Mouse (Mus musculus): ENCODE data around the gene Sgca. TPM values are rescaled to one million over a fixed set of nuclear protein-coding genes. Genes with fewer than 3 reads are reported as not detected.
A peak's percentile ranks its signal among the peaks of the same experiment; 100 is the strongest.

The Sgca gene
- polyA plus RNA-seq, 1 experiment from 2014 or later: 22.1 TPM

GRCm38 (mm10) chr11:94941121-94941520, 35.0 kb downstream of the Sgca start:
- peak overlapping the region; percentile 80 for H3K27ac ChIP-seq
- 35% methylated on average over 9 of the region's 9 CpGs for WGBS

DNA sequence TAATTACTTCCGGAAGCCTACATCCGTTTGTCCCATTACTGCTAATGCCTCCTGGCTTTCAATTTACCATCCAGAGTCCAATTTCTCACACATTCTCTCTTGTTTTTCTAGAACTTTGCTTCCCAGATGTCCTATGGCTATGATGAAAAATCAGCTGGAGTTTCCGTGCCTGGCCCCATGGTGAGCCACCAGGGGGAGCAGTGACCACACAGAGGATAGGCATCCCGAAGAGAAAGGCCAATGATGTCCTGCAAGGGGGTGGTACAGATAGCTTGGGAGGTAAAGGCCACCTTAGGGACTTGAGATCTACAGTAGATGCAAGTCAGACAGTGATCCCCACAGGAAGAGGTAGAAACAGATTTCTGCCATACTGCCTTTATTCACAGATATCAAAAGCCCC, 36.8 kb downstream of the Sgca start:
- Histone ChIP-seq H3K4me3 (peak overlapping the region; percentile 57), H3K4me1 (replicated peaks) (peaks cover 36% of the 10 kb centered on the region), H3K27me3 (peaks cover 68% of the 10 kb centered on the region), H3K27ac (peak overlapping the region; percentile 80), H3K4me2 (peak overlapping the region; percentile 81), H3K9ac (peak overlapping the region; percentile 33), H3K9me3 (replicated peaks) (no peaks in the 10 kb centered on the region), H3K36me3 (no peaks in the 10 kb centered on the region)
- WGBS: 13% methylated on average over 4 of the region's 4 CpGs
- no peak for ATAC-seq (replicated peaks; ENCODE audit: insufficient number of reproducible peaks, insufficient read depth, low FRiP score, low read depth)

More at GRCm38 (mm10) chr11:94941121-94941520, 35.0 kb downstream of the Sgca start:
- Histone ChIP-seq H3K4me1 (replicated peaks) (peaks cover 33% of the 10 kb centered on the region), H3K9ac (no peak overlapping the region), H3K4me3 (no peak overlapping the region), H3K36me3 (no peaks in the 10 kb centered on the region), H3K4me2 (peak overlapping the region; percentile 14; the same call in 1 of the 2 replicates), H3K9me3 (replicated peaks) (no peaks in the 10 kb centered on the region), H3K27me3 (peaks cover 58% of the 10 kb centered on the region)
- ATAC-seq (replicated peaks; ENCODE audit: insufficient number of reproducible peaks, insufficient read depth, low FRiP score, low read depth): no peak

- peaks cover 70% of the 10 kb centered on the region for H3K27me3 ChIP-seq
- peaks cover 44% of the 10 kb centered on the region for H3K4me1 ChIP-seq (replicated peaks)
- H3K4me2 ChIP-seq: peak overlapping the region; percentile 81
- H3K4me3 ChIP-seq: peak overlapping the region; percentile 57
- no peaks in the 10 kb centered on the region for H3K36me3 ChIP-seq
- H3K9me3 ChIP-seq (replicated peaks): no peaks in the 10 kb centered on the region
- no peak for ATAC-seq (replicated peaks; ENCODE audit: insufficient number of reproducible peaks, insufficient read depth, low FRiP score, low read depth)
- WGBS: 23% methylated on average over 9 of the region's 9 CpGs
- H3K27ac ChIP-seq: peak overlapping the region; percentile 80
- 0 out of 2 replicates have a peak overlapping the region, but pooled peaks have one; percentile 58 for H3K9ac ChIP-seq
These were observed 37.8 kb downstream of the Sgca start for GRCm38 (mm10) chr11:94938296-94938695.

- peak overlapping the region; percentile 80 for H3K27ac ChIP-seq
- H3K36me3 ChIP-seq: no peaks in the 10 kb centered on the region
- WGBS: 4% methylated on average over 15 of the region's 15 CpGs
- no peak for ATAC-seq (replicated peaks; ENCODE audit: insufficient number of reproducible peaks, insufficient read depth, low FRiP score, low read depth)
- H3K27me3 ChIP-seq: peaks cover 73% of the 10 kb centered on the region
- peak overlapping the region; percentile 81 for H3K4me2 ChIP-seq
- H3K9me3 ChIP-seq (replicated peaks): no peaks in the 10 kb centered on the region
- peak overlapping the region; percentile 57 for H3K4me3 ChIP-seq
- H3K4me1 ChIP-seq (replicated peaks): peaks cover 42% of the 10 kb centered on the region
- H3K9ac ChIP-seq: peak overlapping the region; percentile 58
These were observed 38.3 kb downstream of the Sgca start for GRCm38 (mm10) chr11:94937787-94938186.

DNA sequence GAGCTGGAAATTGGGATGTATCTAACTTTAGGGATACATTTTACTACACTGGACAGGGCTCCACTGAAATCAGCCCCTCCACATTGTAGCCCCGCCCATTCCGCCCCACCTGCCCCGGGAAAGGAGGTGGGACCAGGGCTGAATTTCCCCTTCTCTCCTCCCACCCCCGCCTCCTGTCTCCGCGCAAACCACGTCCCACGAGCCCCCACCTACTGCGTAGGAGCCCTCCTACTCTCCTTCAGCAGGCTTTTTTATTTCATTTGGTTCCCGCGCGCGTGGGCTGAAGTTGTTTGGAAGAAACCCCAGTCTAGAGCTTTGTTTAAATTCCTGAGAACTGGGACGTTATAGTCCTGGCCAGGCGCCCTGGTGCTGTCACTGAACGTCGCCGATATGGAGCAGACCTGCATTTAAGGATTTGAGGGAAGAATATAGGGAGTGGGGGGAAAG, 38.8 kb downstream of the Sgca start:
- peak overlapping the region; percentile 80 for H3K27ac ChIP-seq
- 1% methylated on average over 18 of the region's 18 CpGs for WGBS
- peaks cover 38% of the 10 kb centered on the region for H3K4me1 ChIP-seq (replicated peaks)
- H3K36me3 ChIP-seq: no peaks in the 10 kb centered on the region
- peak; percentile 29; the same call in 1 of the 2 replicates for ATAC-seq (replicated peaks; ENCODE audit: insufficient number of reproducible peaks, insufficient read depth, low FRiP score, low read depth)
- H3K9ac ChIP-seq: peak overlapping the region; percentile 58
- peak overlapping the region; percentile 81 for H3K4me2 ChIP-seq
- no peaks in the 10 kb centered on the region for H3K9me3 ChIP-seq (replicated peaks)
- H3K27me3 ChIP-seq: peaks cover 68% of the 10 kb centered on the region
- H3K4me3 ChIP-seq: peak overlapping the region; percentile 57

- Histone ChIP-seq H3K27me3 (peaks cover 65% of the 10 kb centered on the region), H3K9ac (peak overlapping the region; percentile 60), H3K4me3 (peak overlapping the region; percentile 57), H3K9me3 (replicated peaks) (no peaks in the 10 kb centered on the region), H3K4me1 (replicated peaks) (peaks cover 38% of the 10 kb centered on the region), H3K4me2 (peak overlapping the region; percentile 81), H3K36me3 (no peaks in the 10 kb centered on the region), H3K27ac (peak overlapping the region; percentile 80)
- peak; percentile 51 for ATAC-seq (replicated peaks; ENCODE audit: insufficient number of reproducible peaks, insufficient read depth, low FRiP score, low read depth)
- 0% methylated on average over 14 of the region's 17 CpGs for WGBS
These were observed 39.3 kb downstream of the Sgca start for GRCm38 (mm10) chr11:94936851-94937295.

GRCm38 (mm10) chr11:94936045-94936444, 40.1 kb downstream of the Sgca start, which contains the start of gene Col1a1:
Gene Col1a1 (plus strand): TSS chr11:94936224.
- ATAC-seq (replicated peaks; ENCODE audit: insufficient number of reproducible peaks, insufficient read depth, low FRiP score, low read depth): peak; percentile 33; the same call in 1 of the 2 replicates
- Histone ChIP-seq H3K9ac (peak within 1 kb of the TSS; percentile 60), H3K4me2 (peak within 1 kb of the TSS; percentile 81), H3K27me3 (peaks cover 60% of the 10 kb centered on the region), H3K27ac (peak within 1 kb of the TSS; percentile 80), H3K36me3 (no peaks in the 10 kb centered on the region), H3K9me3 (replicated peaks) (no peaks in the 10 kb centered on the region), H3K4me3 (peak within 1 kb of the TSS; percentile 57), H3K4me1 (replicated peaks) (peaks cover 38% of the 10 kb centered on the region)
- 18% methylated on average over 19 of the region's 19 CpGs for WGBS

DNA sequence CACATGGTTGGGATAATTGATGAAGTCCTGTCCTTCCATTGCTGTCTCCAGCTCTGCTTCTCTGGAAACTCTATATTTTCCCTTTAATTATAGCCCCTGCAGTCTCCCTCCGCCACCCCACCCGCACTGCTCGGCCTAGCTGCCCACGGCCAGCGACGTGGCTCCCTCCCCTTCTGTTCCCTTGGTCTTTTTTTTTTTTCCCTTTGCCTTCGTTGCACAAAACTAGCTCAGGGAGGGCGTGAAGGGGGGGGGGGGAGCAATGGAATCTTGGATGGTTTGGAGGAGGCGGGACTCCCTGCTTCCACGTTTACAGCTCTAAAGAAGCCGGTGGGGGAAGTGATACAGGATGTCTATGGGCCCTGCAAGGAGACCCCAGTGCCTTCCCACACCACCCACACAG, 41.6 kb downstream of the Sgca start:
- no peaks in the 10 kb centered on the region for H3K36me3 ChIP-seq
- no peak overlapping the region for H3K9ac ChIP-seq
- peaks cover 51% of the 10 kb centered on the region for H3K4me1 ChIP-seq (replicated peaks)
- no peaks in the 10 kb centered on the region for H3K9me3 ChIP-seq (replicated peaks)
- peaks cover 48% of the 10 kb centered on the region for H3K27me3 ChIP-seq
- H3K4me2 ChIP-seq: peak overlapping the region; percentile 23; the same call in 1 of the 2 replicates
- H3K27ac ChIP-seq: peak overlapping the region; percentile 66
- no peak for ATAC-seq (replicated peaks; ENCODE audit: insufficient number of reproducible peaks, insufficient read depth, low FRiP score, low read depth)
- no peak overlapping the region; the same call in 1 of the 2 replicates for H3K4me3 ChIP-seq
- 36% methylated on average over 11 of the region's 11 CpGs for WGBS

- H3K36me3 ChIP-seq: no peaks in the 10 kb centered on the region
- peaks cover 56% of the 10 kb centered on the region for H3K4me1 ChIP-seq (replicated peaks)
- H3K4me3 ChIP-seq: no peak overlapping the region
- peak overlapping the region; percentile 66 for H3K27ac ChIP-seq
- ATAC-seq (replicated peaks; ENCODE audit: insufficient number of reproducible peaks, insufficient read depth, low FRiP score, low read depth): no peak
- H3K9ac ChIP-seq: no peak overlapping the region
- H3K27me3 ChIP-seq: peaks cover 41% of the 10 kb centered on the region
- H3K4me2 ChIP-seq: peak overlapping the region; percentile 23; the same call in 1 of the 2 replicates
- WGBS: 29% methylated on average over 8 of the region's 8 CpGs
- no peaks in the 10 kb centered on the region for H3K9me3 ChIP-seq (replicated peaks)
These were observed 42.5 kb downstream of the Sgca start for GRCm38 (mm10) chr11:94933584-94933983.

- Histone ChIP-seq H3K4me3 (no peak overlapping the region), H3K36me3 (no peaks in the 10 kb centered on the region), H3K4me1 (replicated peaks) (peaks cover 54% of the 10 kb centered on the region), H3K9ac (no peak overlapping the region), H3K27ac (peak overlapping the region; percentile 80), H3K27me3 (peaks cover 18% of the 10 kb centered on the region), H3K4me2 (no peak overlapping the region), H3K9me3 (replicated peaks) (no peaks in the 10 kb centered on the region)
- WGBS: 54% methylated on average over 4 of the region's 4 CpGs
- no peak for ATAC-seq (replicated peaks; ENCODE audit: insufficient number of reproducible peaks, insufficient read depth, low FRiP score, low read depth)
These were observed 46.0 kb downstream of the Sgca start for GRCm38 (mm10) chr11:94930151-94930550.

GRCm38 (mm10) chr11:94929599-94929998, 46.5 kb downstream of the Sgca start:
- ATAC-seq (replicated peaks; ENCODE audit: insufficient number of reproducible peaks, insufficient read depth, low FRiP score, low read depth): no peak
- H3K4me1 ChIP-seq (replicated peaks): peaks cover 50% of the 10 kb centered on the region
- peaks cover 12% of the 10 kb centered on the region for H3K27me3 ChIP-seq
- H3K36me3 ChIP-seq: no peaks in the 10 kb centered on the region
- peak overlapping the region; percentile 47 for H3K4me2 ChIP-seq
- no peaks in the 10 kb centered on the region for H3K9me3 ChIP-seq (replicated peaks)
- H3K4me3 ChIP-seq: no peak overlapping the region
- H3K9ac ChIP-seq: no peak overlapping the region
- H3K27ac ChIP-seq: peak overlapping the region; percentile 80
- WGBS: 41% methylated on average over 9 of the region's 9 CpGs

GRCm38 (mm10) chr11:94928820-94929219, 47.3 kb downstream of the Sgca start:
- Histone ChIP-seq H3K4me3 (peak overlapping the region; percentile 5; the same call in 1 of the 2 replicates), H3K36me3 (no peaks in the 10 kb centered on the region), H3K27me3 (peaks cover 5% of the 10 kb centered on the region), H3K27ac (peak overlapping the region; percentile 80), H3K4me2 (peak overlapping the region; percentile 47), H3K4me1 (replicated peaks) (peaks cover 44% of the 10 kb centered on the region), H3K9ac (0 out of 2 replicates have a peak overlapping the region, but pooled peaks have one; percentile 7), H3K9me3 (replicated peaks) (no peaks in the 10 kb centered on the region)
- WGBS: 5% methylated on average over 13 of the region's 13 CpGs
- peak; percentile 96 for ATAC-seq (replicated peaks; ENCODE audit: insufficient number of reproducible peaks, insufficient read depth, low FRiP score, low read depth)
